ENCODE assay signal across 8 mouse cellular contexts in the genomic region with DNA sequence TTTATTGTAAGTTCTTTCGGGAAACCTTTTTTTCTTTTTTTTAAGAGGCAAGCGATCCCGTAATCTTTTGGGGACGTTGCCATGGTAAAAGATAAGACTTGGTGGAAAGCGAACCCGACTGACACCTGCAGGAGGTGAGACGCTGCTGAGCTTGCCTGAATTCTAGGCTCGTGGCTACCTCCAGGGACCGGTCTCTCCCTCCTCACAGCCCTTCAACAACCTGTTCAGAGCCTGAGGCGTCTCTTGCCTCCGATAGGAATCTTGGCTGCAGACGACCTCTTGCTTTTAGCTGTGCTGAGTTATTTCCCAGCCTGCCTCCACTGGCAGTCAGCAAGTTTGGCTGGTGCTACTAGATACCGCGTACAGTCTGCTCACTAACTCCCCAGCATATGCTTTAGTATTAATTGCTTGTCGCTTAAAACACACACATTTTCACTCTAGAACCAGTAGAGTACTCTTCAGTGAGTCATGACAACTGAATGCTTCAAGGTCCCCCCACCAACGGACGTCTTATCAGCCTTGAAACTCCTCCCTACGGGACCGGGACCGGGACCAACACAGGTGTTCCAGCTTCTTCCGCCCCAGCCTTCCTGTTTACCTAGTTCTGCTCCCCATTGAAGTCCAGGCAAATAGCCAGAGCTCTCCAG. TPM values are rescaled to one million over a fixed set of nuclear protein-coding genes. Genes with fewer than 3 reads are reported as not detected.
A peak's percentile ranks its signal among the peaks of the same experiment; 100 is the strongest.
DNase-seq lines count a peak whose midpoint lies in the region; ATAC-seq and TF ChIP-seq lines count a peak whose summit lies in the region.

No protein-coding gene starts in this region.

- intact Hi-C loops in heart, adult 2 months (cut with DNase I), result loop anchor here (1.0 to 10.0 kb wide), 3 partner anchors 15 to 1186 kb away; a partner anchor contains a TSS

- no peaks in the 10 kb centered on the region for H3K27me3 ChIP-seq in heart, adult 2 months (ENCODE audit: control insufficient read depth, insufficient read depth, low read length)
- no peaks in the 10 kb centered on the region for H3K27me3 ChIP-seq in kidney, adult 2 months (replicated peaks; ENCODE audit: control insufficient read depth, insufficient read depth, low read length)
- no peaks in the 10 kb centered on the region for H3K27me3 ChIP-seq in limb, embryonic 10.5 days (ENCODE audit: low read depth, poor library complexity, severe bottlenecking)
- H3K27me3 ChIP-seq in midbrain, embryonic 12.5 days, result no peaks in the 10 kb centered on the region
- H3K27me3 ChIP-seq in stomach, embryonic 16.5 days (ENCODE audit: control insufficient read depth, insufficient read depth, low read length), result no peaks in the 10 kb centered on the region

- H3K4me3 ChIP-seq in heart, adult 2 months, result peak overlapping the region; percentile 68
- H3K4me3 ChIP-seq in kidney, adult 2 months (ENCODE audit: insufficient read depth, low read depth, low read length), result peak overlapping the region; percentile 91
- peak overlapping the region; percentile 97 for H3K4me3 ChIP-seq in limb, embryonic 10.5 days
- peak overlapping the region; percentile 97 for H3K4me3 ChIP-seq in midbrain, embryonic 12.5 days
- H3K4me3 ChIP-seq in stomach, embryonic 16.5 days (replicated peaks; ENCODE audit: low read length), result peak overlapping the region; percentile 95

- no peaks in the 10 kb centered on the region for H3K36me3 ChIP-seq in heart, adult 2 months (ENCODE audit: control insufficient read depth, insufficient read depth, low read length)
- H3K36me3 ChIP-seq in kidney, adult 2 months (ENCODE audit: control insufficient read depth, insufficient read depth, low read length), result no peaks in the 10 kb centered on the region
- H3K36me3 ChIP-seq in limb, embryonic 10.5 days, result no peaks in the 10 kb centered on the region
- no peaks in the 10 kb centered on the region for H3K36me3 ChIP-seq in midbrain, embryonic 12.5 days
- no peaks in the 10 kb centered on the region for H3K36me3 ChIP-seq in stomach, embryonic 16.5 days (ENCODE audit: control insufficient read depth, insufficient read depth, low read length)

- H3K9ac ChIP-seq in heart, adult 2 months (ENCODE audit: low read depth, low read length), result peak overlapping the region; percentile 39
- H3K9ac ChIP-seq in midbrain, embryonic 12.5 days (replicated peaks), result peak overlapping the region; percentile 99
- H3K9ac ChIP-seq in stomach, embryonic 16.5 days (ENCODE audit: low read length), result peak overlapping the region; percentile 98

- 2% methylated on average over 21 of the region's 21 CpGs for WGBS in heart, adult 2 months
- WGBS in kidney, adult 2 months, result under 1% methylated on average over 21 of the region's 21 CpGs
- 1% methylated on average over 21 of the region's 21 CpGs for WGBS in limb, embryonic 10.5 days
- under 1% methylated on average over 21 of the region's 21 CpGs for WGBS in midbrain, embryonic 12.5 days
- under 1% methylated on average over 21 of the region's 21 CpGs for WGBS in stomach, embryonic 16.5 days

- peak overlapping the region; percentile 93 for H3K27ac ChIP-seq in heart, adult 2 months
- peak overlapping the region; percentile 99 for H3K27ac ChIP-seq in kidney, adult 2 months (ENCODE audit: insufficient read depth, low read depth, low read length)
- peak overlapping the region; percentile 100 for H3K27ac ChIP-seq in limb, embryonic 10.5 days
- H3K27ac ChIP-seq in midbrain, embryonic 12.5 days (replicated peaks), result peak overlapping the region; percentile 97
- peak overlapping the region; percentile 98 for H3K27ac ChIP-seq in stomach, embryonic 16.5 days (ENCODE audit: low read length)

- DNase-seq in cerebellum, adult 8-10 months, result no peak
- DNase-seq in heart, adult 2 months, result peak; percentile 61 to 70
- peak; percentile 87 for DNase-seq in kidney, adult 2 months
- DNase-seq in limb, embryonic 10.5 days (ENCODE audit: low spot score), result peak; percentile 59

- H3K79me2 ChIP-seq in heart, adult 2 months (replicated peaks; ENCODE audit: control insufficient read depth, insufficient read depth, low read length), result no peaks in the 10 kb centered on the region; the same call in 1 of the 2 replicates

- 0 out of 2 replicates have a peak, but pooled peaks have one; percentile 13 for TF ChIP-seq CTCF in heart, adult 2 months (IDR thresholded peaks at IDR 0.05)
- TF ChIP-seq CTCF in kidney, adult 2 months (conservative IDR thresholded peaks at IDR 0.05; ENCODE audit: insufficient read depth, insufficient read length, low read depth, low read length), result peak; percentile 34; the same call in 1 of the 2 replicates

- peak; percentile 32; the same call in 1 of the 2 replicates for ATAC-seq in cerebellum, adult (ENCODE audit: insufficient number of reproducible peaks, low FRiP score, low TSS enrichment)
- peak; percentile 34 for ATAC-seq in common myeloid progenitor, adult 5-6 weeks (replicated peaks; ENCODE audit: low read depth, poor library complexity, severe bottlenecking)
- ATAC-seq in midbrain, embryonic 12.5 days (ENCODE audit: low FRiP score, low read depth), result 0 out of 2 replicates have a peak, but pooled peaks have one; percentile 6
- ATAC-seq in stomach, embryonic 16.5 days (ENCODE audit: insufficient read depth, low FRiP score), result peak; percentile 30; the same call in 1 of the 2 replicates

- TF ChIP-seq EP300 in heart, adult 2 months (IDR thresholded peaks at IDR 0.05; ENCODE audit: insufficient read depth, low read depth, low read length), result peak; percentile 66; the same call in 1 of the 2 replicates

- H3K9me3 ChIP-seq in limb, embryonic 10.5 days (replicated peaks), result no peaks in the 10 kb centered on the region
- no peaks in the 10 kb centered on the region for H3K9me3 ChIP-seq in midbrain, embryonic 12.5 days
- no peaks in the 10 kb centered on the region for H3K9me3 ChIP-seq in stomach, embryonic 16.5 days (replicated peaks; ENCODE audit: control insufficient read depth, low read length)

- H3K4me2 ChIP-seq in midbrain, embryonic 12.5 days (replicated peaks), result peak overlapping the region; percentile 79
- peak overlapping the region; percentile 73 for H3K4me2 ChIP-seq in stomach, embryonic 16.5 days (ENCODE audit: low read depth, low read length)

- TF ChIP-seq POLR2A in heart, adult 2 months (IDR thresholded peaks at IDR 0.05; ENCODE audit: insufficient read depth, low read depth, low read length), result peak; percentile 52; the same call in 1 of the 2 replicates
- no peak for TF ChIP-seq POLR2A in kidney, adult 2 months (IDR thresholded peaks at IDR 0.05; ENCODE audit: low read depth, low read length)

- H3K4me1 ChIP-seq in heart, adult 2 months (ENCODE audit: control insufficient read depth, insufficient read depth, low read length), result peaks cover 7% of the 10 kb centered on the region
- peaks cover 22% of the 10 kb centered on the region for H3K4me1 ChIP-seq in kidney, adult 2 months (ENCODE audit: control insufficient read depth, insufficient read depth, low read length)
- H3K4me1 ChIP-seq in limb, embryonic 10.5 days, result peaks cover 30% of the 10 kb centered on the region
- peaks cover 25% of the 10 kb centered on the region for H3K4me1 ChIP-seq in midbrain, embryonic 12.5 days
- H3K4me1 ChIP-seq in stomach, embryonic 16.5 days (ENCODE audit: control insufficient read depth, insufficient read depth, low read length), result peaks cover 29% of the 10 kb centered on the region

RNA-seq across cellular contexts. Expression of a gene that starts 0.9 kb away (rescaled TPM):
- 26.1 and 33.1 TPM in 2 replicates for total RNA-seq in common myeloid progenitor, adult 5-6 weeks (2017)
- 10 to 100 TPM; 17.2 to 17.4 TPM for total RNA-seq in heart, adult 2 months (2021)
- polyA plus RNA-seq in heart, adult 2 months (2012; rRNA removed), result 7.6 and 15.0 TPM in 2 replicates
- 18.5 and 23.0 TPM in 2 replicates for polyA plus RNA-seq in kidney, adult 2 months (2012; rRNA removed)
- 50.1 and 68.5 TPM in 2 replicates for polyA plus RNA-seq in limb, embryonic 10.5 days (2016; fragmentation: Nextera tagmentation; extraction: Ambion mirVana)
- 111 and 129 TPM in 2 replicates for polyA plus RNA-seq in midbrain, embryonic 12.5 days (2016; fragmentation: Nextera tagmentation; extraction: Ambion mirVana)
- polyA plus RNA-seq in stomach, embryonic 16.5 days (2015; fragmentation: Nextera tagmentation; extraction: Ambion mirVana), result 42.8 and 43.9 TPM in 2 replicates

Comparison
In these comparisons a context has a peak if more than half of its experiments do, and no peak if none do; other contexts are left out.
1. H3K9ac ChIP-seq: peak in every context shown above with its lines; median percentile 99 in midbrain, embryonic 12.5 days; 98 in stomach, embryonic 16.5 days; 39 in heart, adult 2 months.